Mouse (Mus musculus): Measurements from ENCODE around the gene Tal1. TPM values are rescaled to one million over a fixed set of nuclear protein-coding genes. Genes with fewer than 3 reads are reported as not detected.

Tal1 gene
- polyA plus RNA-seq, 1 experiment from 2014 or later: 2.9 TPM

GRCm38 (mm10) chr4:115093331-115093864, 37.2 kb downstream of the Tal1 start:
- 77% methylated on average over 4 of the region's 4 CpGs for WGBS

GRCm38 (mm10) chr4:115094056-115094455, 37.8 kb downstream of the Tal1 start:
- Histone ChIP-seq H3K36me3 (no peaks in the 10 kb centered on the region), H3K4me1 (peaks cover 7% of the 10 kb centered on the region), H3K27me3 (replicated peaks) (no peaks in the 10 kb centered on the region), H3K9me3 (no peaks in the 10 kb centered on the region), H3K4me2 (no peak overlapping the region), H3K9ac (no peak overlapping the region), H3K27ac (0 out of 2 replicates have a peak overlapping the region, but pooled peaks have one; percentile 16), H3K4me3 (replicated peaks) (no peak overlapping the region)
- 72% methylated on average over 2 of the region's 2 CpGs for WGBS
- ATAC-seq (ENCODE audit: insufficient read depth, low FRiP score, low read depth): no peak

More at GRCm38 (mm10) chr4:115093331-115093864, 37.2 kb downstream of the Tal1 start:
- Histone ChIP-seq H3K4me3 (replicated peaks) (no peak overlapping the region), H3K9me3 (no peaks in the 10 kb centered on the region), H3K27me3 (replicated peaks) (no peaks in the 10 kb centered on the region), H3K9ac (no peak overlapping the region), H3K4me2 (no peak overlapping the region), H3K36me3 (no peaks in the 10 kb centered on the region), H3K27ac (no peak overlapping the region), H3K4me1 (peaks cover 7% of the 10 kb centered on the region)
- ATAC-seq (ENCODE audit: insufficient read depth, low FRiP score, low read depth): no peak

- Histone ChIP-seq H3K36me3 (no peaks in the 10 kb centered on the region), H3K4me1 (peaks cover 7% of the 10 kb centered on the region), H3K27ac (peak overlapping the region; percentile 67), H3K4me3 (replicated peaks) (peak overlapping the region; percentile 40), H3K9me3 (no peaks in the 10 kb centered on the region), H3K4me2 (peak overlapping the region; percentile 83), H3K27me3 (replicated peaks) (0 out of 2 replicates have a peak, but pooled peaks cover 2% of the 10 kb centered on the region), H3K9ac (peak overlapping the region; percentile 6; the same call in 1 of the 2 replicates)
- WGBS: 1% methylated on average over 31 of the region's 31 CpGs
- ATAC-seq (ENCODE audit: insufficient read depth, low FRiP score, low read depth): peak; percentile 95
Observed at GRCm38 (mm10) chr4:115095671-115096434, 39.6 kb downstream of the Tal1 start.

- H3K4me1 ChIP-seq: peaks cover 7% of the 10 kb centered on the region
- 15% methylated on average over 11 of the region's 11 CpGs for WGBS
- H3K27ac ChIP-seq: peak overlapping the region; percentile 67
- H3K36me3 ChIP-seq: no peaks in the 10 kb centered on the region
- peak overlapping the region; percentile 40 for H3K4me3 ChIP-seq (replicated peaks)
- no peak for ATAC-seq (ENCODE audit: insufficient read depth, low FRiP score, low read depth)
- no peak overlapping the region for H3K9ac ChIP-seq
- H3K9me3 ChIP-seq: no peaks in the 10 kb centered on the region
- H3K4me2 ChIP-seq: peak overlapping the region; percentile 83
- H3K27me3 ChIP-seq (replicated peaks): 0 out of 2 replicates have a peak, but pooled peaks cover 5% of the 10 kb centered on the region
Observed at GRCm38 (mm10) chr4:115096435-115097145, 40.4 kb downstream of the Tal1 start.

GRCm38 (mm10) chr4:115097146-115097496, 40.9 kb downstream of the Tal1 start:
- under 1% methylated on average over 6 of the region's 6 CpGs for WGBS
- Histone ChIP-seq H3K9me3 (no peaks in the 10 kb centered on the region), H3K9ac (no peak overlapping the region), H3K4me2 (peak overlapping the region; percentile 83), H3K27ac (peak overlapping the region; percentile 67), H3K4me1 (peaks cover 7% of the 10 kb centered on the region), H3K27me3 (replicated peaks) (0 out of 2 replicates have a peak, but pooled peaks cover 5% of the 10 kb centered on the region), H3K36me3 (no peaks in the 10 kb centered on the region), H3K4me3 (replicated peaks) (peak overlapping the region; percentile 22)
- no peak for ATAC-seq (ENCODE audit: insufficient read depth, low FRiP score, low read depth)

GRCm38 (mm10) chr4:115101682-115102081, 45.5 kb downstream of the Tal1 start:
- no peaks in the 10 kb centered on the region for H3K9me3 ChIP-seq
- ATAC-seq (ENCODE audit: insufficient read depth, low FRiP score, low read depth): peak; percentile 25; the same call in 1 of the 2 replicates
- H3K9ac ChIP-seq: no peak overlapping the region
- H3K4me3 ChIP-seq (replicated peaks): no peak overlapping the region
- 31% methylated on average over 6 of the region's 6 CpGs for WGBS
- H3K4me1 ChIP-seq: peaks cover 5% of the 10 kb centered on the region
- peak overlapping the region; percentile 31 for H3K4me2 ChIP-seq
- no peaks in the 10 kb centered on the region for H3K36me3 ChIP-seq
- H3K27me3 ChIP-seq (replicated peaks): 0 out of 2 replicates have a peak, but pooled peaks cover 5% of the 10 kb centered on the region
- H3K27ac ChIP-seq: no peak overlapping the region

- H3K36me3 ChIP-seq: no peaks in the 10 kb centered on the region
- H3K9me3 ChIP-seq: no peaks in the 10 kb centered on the region
- H3K4me2 ChIP-seq: no peak overlapping the region
- 56% methylated on average over 4 of the region's 4 CpGs for WGBS
- no peaks in the 10 kb centered on the region for H3K4me1 ChIP-seq
- no peak overlapping the region for H3K9ac ChIP-seq
- no peak for ATAC-seq (ENCODE audit: insufficient read depth, low FRiP score, low read depth)
- H3K4me3 ChIP-seq (replicated peaks): no peak overlapping the region
- 0 out of 2 replicates have a peak, but pooled peaks cover 5% of the 10 kb centered on the region for H3K27me3 ChIP-seq (replicated peaks)
- H3K27ac ChIP-seq: no peak overlapping the region
Observed at GRCm38 (mm10) chr4:115103510-115103909, 47.3 kb downstream of the Tal1 start.

GRCm38 (mm10) chr4:115111167-115111566, 54.9 kb downstream of the Tal1 start:
- no peaks in the 10 kb centered on the region for H3K9me3 ChIP-seq
- no peak overlapping the region for H3K4me2 ChIP-seq
- no peaks in the 10 kb centered on the region for H3K4me1 ChIP-seq
- no peaks in the 10 kb centered on the region for H3K36me3 ChIP-seq
- WGBS: 69% methylated on average over 2 of the region's 2 CpGs
- H3K9ac ChIP-seq: no peak overlapping the region
- no peak overlapping the region for H3K27ac ChIP-seq
- H3K27me3 ChIP-seq (replicated peaks): no peaks in the 10 kb centered on the region
- no peak overlapping the region for H3K4me3 ChIP-seq (replicated peaks)
- no peak for ATAC-seq (ENCODE audit: insufficient read depth, low FRiP score, low read depth)

- H3K4me2 ChIP-seq: no peak overlapping the region
- no peak overlapping the region for H3K9ac ChIP-seq
- H3K4me3 ChIP-seq (replicated peaks): no peak overlapping the region
- no peak for ATAC-seq (ENCODE audit: insufficient read depth, low FRiP score, low read depth)
- no peak overlapping the region for H3K27ac ChIP-seq
- WGBS: 26% methylated on average over 5 of the region's 5 CpGs
- H3K27me3 ChIP-seq (replicated peaks): no peaks in the 10 kb centered on the region
- no peaks in the 10 kb centered on the region for H3K36me3 ChIP-seq
- H3K4me1 ChIP-seq: no peaks in the 10 kb centered on the region
- H3K9me3 ChIP-seq: no peaks in the 10 kb centered on the region
Observed at GRCm38 (mm10) chr4:115113266-115113665, 57.0 kb downstream of the Tal1 start.

GRCm38 (mm10) chr4:115119642-115120041, 63.4 kb downstream of the Tal1 start:
- Histone ChIP-seq H3K4me2 (no peak overlapping the region), H3K9ac (no peak overlapping the region), H3K27ac (no peak overlapping the region), H3K4me1 (no peaks in the 10 kb centered on the region), H3K36me3 (no peaks in the 10 kb centered on the region), H3K27me3 (replicated peaks) (no peaks in the 10 kb centered on the region), H3K9me3 (no peaks in the 10 kb centered on the region), H3K4me3 (replicated peaks) (no peak overlapping the region)
- 87% methylated on average over 3 of the region's 3 CpGs for WGBS
- ATAC-seq (ENCODE audit: insufficient read depth, low FRiP score, low read depth): no peak

GRCm38 (mm10) chr4:115121162-115121561, 64.9 kb downstream of the Tal1 start:
- WGBS: 73% methylated on average over 2 of the region's 2 CpGs
- no peak overlapping the region for H3K9ac ChIP-seq

More at GRCm38 (mm10) chr4:115121162-115121561, 64.9 kb downstream of the Tal1 start:
- no peak overlapping the region for H3K27ac ChIP-seq
- H3K36me3 ChIP-seq: no peaks in the 10 kb centered on the region
- no peaks in the 10 kb centered on the region for H3K27me3 ChIP-seq (replicated peaks)
- no peak overlapping the region for H3K4me2 ChIP-seq
- no peak for ATAC-seq (ENCODE audit: insufficient read depth, low FRiP score, low read depth)
- no peak overlapping the region for H3K4me3 ChIP-seq (replicated peaks)
- no peaks in the 10 kb centered on the region for H3K9me3 ChIP-seq
- no peaks in the 10 kb centered on the region for H3K4me1 ChIP-seq

Data from stomach, embryonic 15.5 days (tissue).